Mouse (Mus musculus) cerebellum, adult 2 months (tissue): Measurements from ENCODE around the gene 2310011J03Rik.

Experiments used
- CTCF ChIP-seq: fragments of 200-500 bp; IDR thresholded peaks from 2 replicates; pipeline ENCODE4 v1.5.1; 2011; ENCODE audit warnings: low read depth, mild to moderate bottlenecking, control low read depth, low read length, moderate library complexity, borderline replicate concordance; ENCODE audit not compliant: insufficient read depth
- POLR2A ChIP-seq: fragments of 200-500 bp; IDR thresholded peaks from 2 replicates; pipeline ENCODE4 v1.6.1; 2011; ENCODE audit warnings: low read length, control low read depth, borderline replicate concordance; ENCODE audit not compliant: insufficient read depth

DNA sequence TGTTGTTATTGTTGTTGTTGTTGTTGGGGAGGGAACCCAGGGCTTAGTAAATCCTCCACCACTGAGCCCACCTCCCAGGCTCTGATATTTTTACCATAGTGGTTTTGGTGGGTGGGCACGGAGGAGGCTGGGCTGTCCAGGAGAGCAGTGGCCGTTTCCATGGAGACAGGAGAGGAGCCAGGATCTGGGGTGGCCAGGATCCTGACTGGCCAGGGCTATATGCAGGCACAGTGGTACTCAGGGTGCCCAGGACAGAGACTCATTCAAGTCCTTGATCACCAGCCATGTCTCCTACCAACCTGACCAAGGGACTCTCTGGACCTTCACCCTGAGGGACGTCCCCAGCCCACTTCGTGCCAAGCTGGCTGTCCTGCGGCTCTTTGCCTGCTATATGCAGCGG lies 43.4 kb upstream of the 2310011J03Rik start:
- TF ChIP-seq POLR2A = no peak
- TF ChIP-seq CTCF = no peak
